Mouse (Mus musculus): Measurements from ENCODE around the gene Angptl7. TPM values are rescaled to one million over a fixed set of nuclear protein-coding genes. Genes with fewer than 3 reads are reported as not detected.

Gene Angptl7
- polyA plus RNA-seq, 1 experiment from 2014 or later: 0.43 TPM

- Histone ChIP-seq H3K9ac (ENCODE audit: low read depth, low read length) (no peak overlapping the region), H3K4me3 (ENCODE audit: low read depth, low read length) (no peak overlapping the region), H3K36me3 (ENCODE audit: control insufficient read depth, insufficient read depth, low read length) (peaks cover 70% of the 10 kb centered on the region), H3K4me2 (ENCODE audit: low read length) (no peak overlapping the region), H3K27me3 (ENCODE audit: control insufficient read depth, insufficient read depth, low read depth, low read length) (no peaks in the 10 kb centered on the region), H3K4me1 (ENCODE audit: control insufficient read depth, insufficient read depth, low read length) (no peaks in the 10 kb centered on the region), H3K9me3 (replicated peaks; ENCODE audit: control insufficient read depth, low read length, poor library complexity, severe bottlenecking) (no peaks in the 10 kb centered on the region), H3K27ac (ENCODE audit: low read length) (no peak overlapping the region)
- 99% methylated on average over 12 of the region's 12 CpGs for WGBS
- no peak for ATAC-seq
Measured at GRCm38 (mm10) chr4:148464869-148465268, 35.4 kb downstream of the Angptl7 start.

GRCm38 (mm10) chr4:148464301-148464700 is 36.0 kb downstream of the Angptl7 start:
- Histone ChIP-seq H3K36me3 (ENCODE audit: control insufficient read depth, insufficient read depth, low read length) (peaks cover 70% of the 10 kb centered on the region), H3K4me1 (ENCODE audit: control insufficient read depth, insufficient read depth, low read length) (no peaks in the 10 kb centered on the region), H3K9ac (ENCODE audit: low read depth, low read length) (no peak overlapping the region), H3K9me3 (replicated peaks; ENCODE audit: control insufficient read depth, low read length, poor library complexity, severe bottlenecking) (no peaks in the 10 kb centered on the region), H3K27me3 (ENCODE audit: control insufficient read depth, insufficient read depth, low read depth, low read length) (no peaks in the 10 kb centered on the region), H3K27ac (ENCODE audit: low read length) (no peak overlapping the region), H3K4me2 (ENCODE audit: low read length) (no peak overlapping the region), H3K4me3 (ENCODE audit: low read depth, low read length) (no peak overlapping the region)
- 95% methylated on average over 12 of the region's 12 CpGs for WGBS
- ATAC-seq: no peak

GRCm38 (mm10) chr4:148463208-148463960 is 36.9 kb downstream of the Angptl7 start:
- Histone ChIP-seq H3K4me3 (ENCODE audit: low read depth, low read length) (no peak overlapping the region), H3K27ac (ENCODE audit: low read length) (no peak overlapping the region), H3K9me3 (replicated peaks; ENCODE audit: control insufficient read depth, low read length, poor library complexity, severe bottlenecking) (no peaks in the 10 kb centered on the region), H3K4me1 (ENCODE audit: control insufficient read depth, insufficient read depth, low read length) (no peaks in the 10 kb centered on the region), H3K9ac (ENCODE audit: low read depth, low read length) (no peak overlapping the region), H3K4me2 (ENCODE audit: low read length) (no peak overlapping the region), H3K36me3 (ENCODE audit: control insufficient read depth, insufficient read depth, low read length) (peaks cover 72% of the 10 kb centered on the region), H3K27me3 (ENCODE audit: control insufficient read depth, insufficient read depth, low read depth, low read length) (no peaks in the 10 kb centered on the region)
- ATAC-seq: no peak
- WGBS: 67% methylated on average over 14 of the region's 14 CpGs

- 98% methylated on average over 13 of the region's 13 CpGs for WGBS
- no peaks in the 10 kb centered on the region for H3K9me3 ChIP-seq (replicated peaks; ENCODE audit: control insufficient read depth, low read length, poor library complexity, severe bottlenecking)
- no peak overlapping the region for H3K4me3 ChIP-seq (ENCODE audit: low read depth, low read length)
- H3K36me3 ChIP-seq (ENCODE audit: control insufficient read depth, insufficient read depth, low read length): peaks cover 69% of the 10 kb centered on the region
- H3K4me2 ChIP-seq (ENCODE audit: low read length): no peak overlapping the region
- no peaks in the 10 kb centered on the region for H3K4me1 ChIP-seq (ENCODE audit: control insufficient read depth, insufficient read depth, low read length)
- H3K9ac ChIP-seq (ENCODE audit: low read depth, low read length): no peak overlapping the region
- no peaks in the 10 kb centered on the region for H3K27me3 ChIP-seq (ENCODE audit: control insufficient read depth, insufficient read depth, low read depth, low read length)
- ATAC-seq: no peak
- no peak overlapping the region for H3K27ac ChIP-seq (ENCODE audit: low read length)
Measured at GRCm38 (mm10) chr4:148462717-148463116, 37.5 kb downstream of the Angptl7 start.

GRCm38 (mm10) chr4:148461772-148462171 is 38.5 kb downstream of the Angptl7 start:
- Histone ChIP-seq H3K27ac (ENCODE audit: low read length) (no peak overlapping the region), H3K9me3 (replicated peaks; ENCODE audit: control insufficient read depth, low read length, poor library complexity, severe bottlenecking) (no peaks in the 10 kb centered on the region), H3K36me3 (ENCODE audit: control insufficient read depth, insufficient read depth, low read length) (peaks cover 70% of the 10 kb centered on the region), H3K4me3 (ENCODE audit: low read depth, low read length) (no peak overlapping the region), H3K4me1 (ENCODE audit: control insufficient read depth, insufficient read depth, low read length) (no peaks in the 10 kb centered on the region), H3K27me3 (ENCODE audit: control insufficient read depth, insufficient read depth, low read depth, low read length) (no peaks in the 10 kb centered on the region), H3K9ac (ENCODE audit: low read depth, low read length) (no peak overlapping the region), H3K4me2 (ENCODE audit: low read length) (no peak overlapping the region)
- ATAC-seq: no peak
- 83% methylated on average over 4 of the region's 4 CpGs for WGBS

GRCm38 (mm10) chr4:148460656-148461284 is 39.5 kb downstream of the Angptl7 start:
- H3K9ac ChIP-seq (ENCODE audit: low read depth, low read length): no peak overlapping the region
- H3K27me3 ChIP-seq (ENCODE audit: control insufficient read depth, insufficient read depth, low read depth, low read length): no peaks in the 10 kb centered on the region
- H3K27ac ChIP-seq (ENCODE audit: low read length): no peak overlapping the region; the same call in 1 of the 2 replicates
- peaks cover 67% of the 10 kb centered on the region for H3K36me3 ChIP-seq (ENCODE audit: control insufficient read depth, insufficient read depth, low read length)
- no peaks in the 10 kb centered on the region for H3K9me3 ChIP-seq (replicated peaks; ENCODE audit: control insufficient read depth, low read length, poor library complexity, severe bottlenecking)
- no peaks in the 10 kb centered on the region for H3K4me1 ChIP-seq (ENCODE audit: control insufficient read depth, insufficient read depth, low read length)
- H3K4me2 ChIP-seq (ENCODE audit: low read length): no peak overlapping the region
- peak; percentile 57 for ATAC-seq
- 51% methylated on average over 12 of the region's 12 CpGs for WGBS
- H3K4me3 ChIP-seq (ENCODE audit: low read depth, low read length): no peak overlapping the region

- no peak overlapping the region for H3K4me2 ChIP-seq (ENCODE audit: low read length)
- no peaks in the 10 kb centered on the region for H3K27me3 ChIP-seq (ENCODE audit: control insufficient read depth, insufficient read depth, low read depth, low read length)
Measured at GRCm38 (mm10) chr4:148455477-148456025, 44.7 kb downstream of the Angptl7 start.

GRCm38 (mm10) chr4:148453707-148454106 is 46.6 kb downstream of the Angptl7 start:
- Histone ChIP-seq H3K27me3 (ENCODE audit: control insufficient read depth, insufficient read depth, low read depth, low read length) (no peaks in the 10 kb centered on the region), H3K4me1 (ENCODE audit: control insufficient read depth, insufficient read depth, low read length) (peaks cover 22% of the 10 kb centered on the region), H3K9me3 (replicated peaks; ENCODE audit: control insufficient read depth, low read length, poor library complexity, severe bottlenecking) (no peaks in the 10 kb centered on the region), H3K36me3 (ENCODE audit: control insufficient read depth, insufficient read depth, low read length) (peaks cover 50% of the 10 kb centered on the region), H3K9ac (ENCODE audit: low read depth, low read length) (no peak overlapping the region), H3K4me3 (ENCODE audit: low read depth, low read length) (no peak overlapping the region), H3K4me2 (ENCODE audit: low read length) (no peak overlapping the region), H3K27ac (ENCODE audit: low read length) (no peak overlapping the region)
- no peak for ATAC-seq
- WGBS: 90% methylated on average over 11 of the region's 11 CpGs

More at GRCm38 (mm10) chr4:148455477-148456025, 44.7 kb downstream of the Angptl7 start:
- H3K9me3 ChIP-seq (replicated peaks; ENCODE audit: control insufficient read depth, low read length, poor library complexity, severe bottlenecking): no peaks in the 10 kb centered on the region
- 94% methylated on average over 5 of the region's 5 CpGs for WGBS
- no peak overlapping the region for H3K9ac ChIP-seq (ENCODE audit: low read depth, low read length)
- H3K4me1 ChIP-seq (ENCODE audit: control insufficient read depth, insufficient read depth, low read length): peaks cover 6% of the 10 kb centered on the region
- no peak for ATAC-seq
- no peak overlapping the region for H3K27ac ChIP-seq (ENCODE audit: low read length)
- H3K4me3 ChIP-seq (ENCODE audit: low read depth, low read length): no peak overlapping the region
- H3K36me3 ChIP-seq (ENCODE audit: control insufficient read depth, insufficient read depth, low read length): peaks cover 64% of the 10 kb centered on the region

- WGBS: 0% methylated on average over 15 of the region's 15 CpGs
- peak overlapping the region; percentile 60 for H3K4me2 ChIP-seq (ENCODE audit: low read length)
- no peak for ATAC-seq
- H3K4me3 ChIP-seq (ENCODE audit: low read depth, low read length): peak overlapping the region; percentile 87
- peaks cover 11% of the 10 kb centered on the region for H3K36me3 ChIP-seq (ENCODE audit: control insufficient read depth, insufficient read depth, low read length)
- H3K9me3 ChIP-seq (replicated peaks; ENCODE audit: control insufficient read depth, low read length, poor library complexity, severe bottlenecking): no peaks in the 10 kb centered on the region
- H3K27me3 ChIP-seq (ENCODE audit: control insufficient read depth, insufficient read depth, low read depth, low read length): no peaks in the 10 kb centered on the region
- H3K27ac ChIP-seq (ENCODE audit: low read length): peak overlapping the region; percentile 82
- peak overlapping the region; percentile 92 for H3K9ac ChIP-seq (ENCODE audit: low read depth, low read length)
- peaks cover 36% of the 10 kb centered on the region for H3K4me1 ChIP-seq (ENCODE audit: control insufficient read depth, insufficient read depth, low read length)
Measured at GRCm38 (mm10) chr4:148448853-148449245, 51.4 kb downstream of the Angptl7 start.

Data from midbrain, embryonic 16.5 days (tissue).